Mouse (Mus musculus): ENCODE results near the gene Sgpl1.

The Sgpl1 gene

DNA sequence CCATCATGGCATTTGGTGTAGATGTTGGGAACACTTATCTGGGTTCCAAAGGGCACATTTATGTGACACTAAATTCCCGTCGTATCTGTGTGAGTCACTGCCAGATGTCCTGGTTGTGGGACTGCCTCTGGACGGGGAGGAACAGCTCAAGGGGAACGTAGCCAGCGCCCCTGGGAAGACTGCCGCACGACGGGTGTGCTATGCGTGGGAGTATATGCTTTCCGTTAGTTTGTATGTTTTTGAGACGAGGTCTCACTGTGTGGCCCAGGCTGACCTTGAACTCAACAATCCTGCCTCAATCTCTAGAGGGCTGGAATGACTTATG is 66.6 kb downstream of the Sgpl1 start:
- no peak for DNase-seq

DNA sequence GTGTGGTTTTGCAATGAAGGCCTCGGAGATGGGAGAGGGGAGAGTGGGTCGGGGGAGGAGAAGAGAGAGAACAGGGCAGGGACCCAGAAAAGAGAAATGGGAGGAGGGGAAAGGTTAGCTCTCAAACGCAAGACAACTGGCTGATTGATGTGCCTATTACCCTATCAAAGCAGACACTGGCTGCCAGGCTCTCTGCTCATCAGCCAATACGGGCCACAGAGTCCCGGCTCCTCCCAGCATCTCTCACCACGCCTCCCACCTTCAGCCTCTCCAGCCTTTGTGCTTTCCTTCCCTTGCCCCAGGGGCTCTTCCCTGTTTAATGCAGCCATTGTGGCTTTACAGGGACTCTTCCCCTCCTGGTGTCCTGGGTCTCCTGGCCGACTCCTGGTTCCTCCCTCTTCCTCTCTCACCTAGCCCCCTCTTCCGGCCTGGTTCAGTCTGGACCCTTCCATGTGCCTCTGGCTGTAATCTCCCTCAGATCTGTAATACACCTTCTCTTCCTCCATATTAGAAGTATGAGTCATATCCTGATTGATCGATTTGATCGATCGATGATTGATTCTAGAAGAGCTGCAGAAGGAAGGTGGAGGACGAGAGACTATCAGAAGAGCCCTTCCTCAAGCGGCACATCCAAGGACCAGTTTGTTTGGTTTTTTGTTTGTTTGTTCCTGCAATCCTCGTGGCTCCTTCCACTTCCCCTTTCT is 67.1 kb downstream of the Sgpl1 start:
- peak; percentile 66 to 81 for DNase-seq

GRCm38 (mm10) chr10:61075607-61076006 is 71.9 kb downstream of the Sgpl1 start:
- DNase-seq: no peak

DNA sequence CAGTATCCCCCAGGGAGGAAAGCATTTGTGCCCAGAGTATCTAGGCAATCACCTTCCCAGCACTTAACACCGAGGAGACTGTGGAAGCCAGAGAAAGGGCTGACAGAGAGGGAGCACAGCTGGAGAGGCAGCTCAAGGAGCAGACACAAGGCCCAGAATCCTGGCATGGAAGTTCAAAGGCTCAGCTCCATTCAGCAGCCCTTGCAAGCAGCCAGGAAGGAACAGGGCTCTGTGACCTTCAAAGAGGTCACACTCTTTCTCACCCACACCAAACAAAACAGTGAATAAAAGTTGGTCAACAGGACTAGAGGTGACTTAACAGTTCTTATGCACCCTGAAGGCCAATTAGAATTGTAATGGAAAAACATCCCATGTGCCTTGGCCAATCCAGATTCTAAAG is 72.9 kb downstream of the Sgpl1 start:
- no peak for DNase-seq

- DNase-seq: peak; percentile 49 to 64
These were observed 75.2 kb downstream of the Sgpl1 start for GRCm38 (mm10) chr10:61072324-61072723.

DNA sequence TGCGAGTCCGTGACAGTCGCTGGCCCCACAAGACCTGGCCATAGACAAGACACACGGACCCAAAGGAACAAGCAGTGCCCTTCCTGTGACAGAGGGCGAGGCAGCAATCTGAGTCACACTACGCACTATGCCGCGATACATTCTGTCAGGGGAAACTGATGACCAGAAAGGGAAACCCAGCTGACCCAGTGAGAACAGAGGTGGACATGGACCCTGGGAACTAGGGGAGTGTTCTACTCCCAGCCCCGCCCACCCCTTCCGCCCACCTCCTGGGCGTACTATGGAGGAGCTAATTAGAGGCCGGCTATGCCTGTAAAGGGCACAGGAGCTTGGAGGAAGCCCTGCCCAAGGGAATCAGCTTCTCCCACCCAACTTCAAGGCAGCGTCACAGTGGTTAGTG is 78.3 kb downstream of the Sgpl1 start:
- no peak for DNase-seq

DNA sequence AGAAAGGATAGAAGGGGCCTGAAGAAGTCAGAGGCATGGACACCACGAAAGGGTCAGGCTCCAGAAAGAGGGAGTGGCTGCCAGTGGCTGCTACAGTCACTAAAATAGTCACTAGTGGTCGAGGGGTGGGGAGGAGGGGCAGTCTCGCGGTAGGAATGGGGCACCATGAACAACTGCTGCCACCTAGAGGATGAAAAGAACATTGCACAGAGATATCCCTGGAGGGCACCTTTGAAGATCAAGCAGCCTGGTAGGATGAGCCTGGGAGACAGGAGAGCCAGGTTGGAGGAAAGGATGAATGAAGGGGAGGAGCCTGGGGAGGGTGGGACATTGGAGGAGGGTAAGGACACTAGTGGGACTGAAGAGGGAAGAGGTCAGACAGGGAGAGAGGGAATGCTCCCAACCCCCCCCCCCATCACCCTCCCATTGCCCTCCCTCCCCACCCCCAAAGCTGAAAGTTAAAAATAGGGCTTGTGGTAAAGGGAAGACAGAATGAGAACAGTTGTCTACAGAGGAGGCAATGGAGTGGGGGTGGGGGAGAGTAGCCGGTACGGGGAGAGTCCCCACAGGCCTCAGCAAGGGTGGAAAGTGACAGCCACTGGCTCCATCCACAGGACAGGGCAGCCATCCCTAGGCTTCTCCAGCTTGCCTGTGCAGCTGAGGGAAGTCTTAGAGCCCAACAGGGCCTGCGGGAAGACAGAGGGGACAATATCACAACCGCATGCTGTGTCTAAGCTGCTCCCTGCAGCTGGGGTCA is 78.9 kb downstream of the Sgpl1 start:
- peak; percentile 38 to 60 for DNase-seq

GRCm38 (mm10) chr10:61065287-61066005 is 82.1 kb downstream of the Sgpl1 start:
- peak; percentile 35 to 55 for DNase-seq

GRCm38 (mm10) chr10:61064635-61065034 is 82.9 kb downstream of the Sgpl1 start:
- peak; percentile 31 to 41 for DNase-seq

DNA sequence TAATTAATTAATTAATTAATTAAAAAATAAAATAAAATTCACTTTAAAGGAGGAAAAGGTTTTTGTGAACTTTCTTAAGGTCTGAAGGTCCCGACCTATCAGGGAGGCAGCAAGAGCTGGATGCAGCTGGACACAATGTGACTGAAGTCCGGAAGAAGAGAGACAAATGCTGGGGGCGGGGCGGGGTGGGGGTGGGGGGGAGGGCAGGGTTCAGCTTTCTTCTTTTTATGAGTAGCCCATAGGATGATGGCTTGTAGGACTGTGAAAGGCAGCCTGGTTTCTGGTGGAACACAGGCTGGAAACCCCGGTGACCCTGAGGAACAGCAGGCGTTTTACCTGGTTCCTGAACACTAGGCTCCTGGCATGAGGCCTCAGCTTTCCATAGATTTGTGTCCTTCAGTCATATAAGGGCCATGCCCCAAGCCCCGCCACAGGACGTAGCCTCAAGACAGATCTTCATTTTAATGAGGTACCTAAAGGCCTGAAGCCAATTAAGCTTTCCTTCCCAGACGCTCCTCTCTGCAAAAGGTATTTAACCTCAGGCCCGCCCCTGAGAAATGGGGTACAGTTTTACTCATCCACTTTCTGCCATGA is 84.1 kb downstream of the Sgpl1 start:
- no peak for DNase-seq

DNA sequence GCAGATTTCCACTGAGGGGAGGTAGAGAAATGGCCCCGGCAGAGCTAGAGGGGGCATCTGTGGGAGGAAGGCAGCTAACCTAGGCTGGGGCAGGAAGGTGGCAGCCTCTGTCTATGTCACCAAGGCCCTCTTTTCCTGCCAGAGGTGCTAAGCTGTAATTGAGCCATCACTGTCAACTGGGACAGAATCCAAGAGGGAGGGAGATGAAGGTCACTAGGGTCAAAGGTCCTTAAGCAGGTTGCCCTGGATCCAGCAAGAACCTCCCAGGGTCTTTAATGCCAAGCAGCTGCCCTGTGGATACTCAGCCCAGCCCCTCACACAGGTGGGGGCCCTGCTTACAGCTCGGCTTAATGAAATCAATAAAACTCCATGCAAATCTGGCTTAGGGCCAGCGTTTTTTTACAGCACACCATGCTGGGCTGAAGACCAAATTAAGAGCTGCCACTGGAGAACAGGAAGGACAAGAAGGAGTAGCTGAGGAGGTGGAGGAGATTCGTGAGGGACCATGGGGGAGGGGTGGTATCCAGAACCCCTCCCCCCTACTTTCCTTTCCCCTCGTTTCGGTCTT is 87.9 kb downstream of the Sgpl1 start:
- no peak for DNase-seq

GRCm38 (mm10) chr10:61059101-61059500 is 88.4 kb downstream of the Sgpl1 start:
- DNase-seq: no peak

GRCm38 (mm10) chr10:61056661-61057060 is 90.8 kb downstream of the Sgpl1 start:
- no peak for DNase-seq

GRCm38 (mm10) chr10:61051993-61052613 is 95.4 kb downstream of the Sgpl1 start:
- peak; percentile 40 to 73 for DNase-seq
